ENCODE assay signal across 9 mouse cellular contexts in genomic region chr8:116832181-116832580, GRCm38 (mm10).
A peak's percentile ranks its signal among the peaks of the same experiment; 100 is the strongest.
DNase-seq lines count a peak whose midpoint lies in the region; ATAC-seq lines count a peak whose summit lies in the region.
"Had no signal": no experiment of that assay in that cellular context is flagged by ENCODE, and none has a peak within 500 bp of the region (broad histone marks: within the 10 kb centered on the region; RNA-seq: fewer than 3 reads in every experiment).

No protein-coding gene starts in this region.

- 62% methylated on average over 2 of the region's 2 CpGs for WGBS in heart, embryonic 16.5 days
- WGBS in forebrain, embryonic 16.5 days, result 84% methylated on average over 2 of the region's 2 CpGs

- peak; percentile 57 for DNase-seq in adrenal gland, adult 2 months
- DNase-seq in adrenal gland, postnatal 10 days, result peak; percentile 73
- DNase-seq in kidney, postnatal 4 days, result peak; percentile 74 to 82
- DNase-seq in right cerebral cortex, postnatal 4 days, result no peak
- DNase-seq in T-cell, adult 2 months (ENCODE audit: low spot score), result no peak

- H3K36me3 ChIP-seq in heart, embryonic 16.5 days (ENCODE audit: control insufficient read depth, insufficient read depth), result no peaks in the 10 kb centered on the region
- H3K36me3 ChIP-seq in forebrain, embryonic 16.5 days (ENCODE audit: control insufficient read depth, insufficient read depth), result no peaks in the 10 kb centered on the region
- H3K36me3 ChIP-seq: hindbrain, embryonic 15.5 days had no signal

- H3K27ac ChIP-seq in heart, embryonic 16.5 days (ENCODE audit: low read length), result no peak overlapping the region
- H3K27ac ChIP-seq in forebrain, embryonic 16.5 days (ENCODE audit: low read length), result no peak overlapping the region
- H3K27ac ChIP-seq: hindbrain, embryonic 15.5 days had no signal

- H3K4me2 ChIP-seq in heart, embryonic 16.5 days (ENCODE audit: low read depth, low read length), result no peak overlapping the region
- no peak overlapping the region for H3K4me2 ChIP-seq in forebrain, embryonic 16.5 days (ENCODE audit: low read length)
- H3K4me2 ChIP-seq: hindbrain, embryonic 15.5 days had no signal

- no peak overlapping the region for H3K9ac ChIP-seq in heart, embryonic 16.5 days (ENCODE audit: low read length)
- no peak overlapping the region for H3K9ac ChIP-seq in forebrain, embryonic 16.5 days (replicated peaks; ENCODE audit: low read depth, low read length)
- H3K9ac ChIP-seq: hindbrain, embryonic 15.5 days had no signal

- H3K4me3 ChIP-seq in heart, embryonic 16.5 days (ENCODE audit: low read length), result no peak overlapping the region
- no peak overlapping the region for H3K4me3 ChIP-seq in forebrain, embryonic 16.5 days (replicated peaks; ENCODE audit: low read length)
- H3K4me3 ChIP-seq: hindbrain, embryonic 15.5 days had no signal

- H3K4me1 ChIP-seq in heart, embryonic 16.5 days (ENCODE audit: control insufficient read depth, insufficient read depth, low read length), result no peaks in the 10 kb centered on the region
- H3K4me1 ChIP-seq in forebrain, embryonic 16.5 days (replicated peaks; ENCODE audit: control insufficient read depth, insufficient read depth, low read length), result no peaks in the 10 kb centered on the region
- H3K4me1 ChIP-seq: hindbrain, embryonic 15.5 days had no signal

- H3K9me3 ChIP-seq in heart, embryonic 16.5 days (replicated peaks; ENCODE audit: control insufficient read depth, low read length), result 0 out of 2 replicates have a peak, but pooled peaks cover 1% of the 10 kb centered on the region
- H3K9me3 ChIP-seq in forebrain, embryonic 16.5 days (ENCODE audit: control insufficient read depth, low read length), result no peaks in the 10 kb centered on the region
- H3K9me3 ChIP-seq: hindbrain, embryonic 15.5 days had no signal

- no peaks in the 10 kb centered on the region for H3K27me3 ChIP-seq in heart, embryonic 16.5 days (ENCODE audit: control insufficient read depth, insufficient read depth, low read length)
- no peaks in the 10 kb centered on the region for H3K27me3 ChIP-seq in forebrain, embryonic 16.5 days (replicated peaks; ENCODE audit: control insufficient read depth, insufficient read depth, low read length)
- H3K27me3 ChIP-seq: hindbrain, embryonic 15.5 days had no signal

- ATAC-seq in heart, embryonic 16.5 days (replicated peaks; ENCODE audit: extremely low read depth, insufficient read depth, low FRiP score), result peak; percentile 55; the same call in 1 of the 2 replicates
- ATAC-seq in forebrain, embryonic 16.5 days, result no peak
- ATAC-seq: Patski had no signal

Comparison
In these comparisons a context has a peak if more than half of its experiments do, and no peak if none do; other contexts are left out.
1. DNase-seq: peak in adrenal gland, adult 2 months (single experiment), adrenal gland, postnatal 10 days (single experiment) and kidney, postnatal 4 days (2 of 2); none in right cerebral cortex, postnatal 4 days (single experiment) and T-cell, adult 2 months (single experiment).